Mouse (Mus musculus) Patski (cell line): ENCODE results near the gene Gm42906. TPM values are rescaled to one million over a fixed set of nuclear protein-coding genes. Genes with fewer than 3 reads are reported as not detected.

Experiments used
- ATAC-seq: fragments of 100-300 bp; one replicate; pipeline ENCODE4 v1.8.0; 2021
- CTCF ChIA-PET: fragments of 350-600 bp; sonication (Branson Sonifier 250); formaldehyde crosslinking; loops from one replicate; lab custom pipeline; 2022; ENCODE audit warnings: inconsistent platforms; lab: Charles Lee
- POLR2A ChIA-PET: fragments of 350-600 bp; sonication (Branson Sonifier 250); formaldehyde crosslinking; loops from one replicate; lab custom pipeline; 2022; ENCODE audit warnings: antibody characterized with exemption, inconsistent platforms; lab: Charles Lee
- DNase-seq: peaks from one replicate; pipeline ENCODE4 v3.0.0-alpha.2; 2011; ENCODE audit warnings: low read depth, low spot score
- H3K27me3 ChIP-seq: fragments of 371-371 bp; one replicate; pipeline ENCODE4 v1.5.1; 2021
- CTCF ChIP-seq: fragments of 100-300 bp; IDR thresholded peaks from one replicate; pipeline ENCODE4 v1.5.1; 2021
- in situ Hi-C: fragments of 300-500 bp; cut with MboI; formaldehyde crosslinking; loops from 3 replicates; pipeline ENCODE4 v1.11.1; 2018; ENCODE audit warnings: low pct_unique_long_range_greater_than_20kb, mixed read lengths
- polyA plus RNA-seq: library from polyadenylated mRNA; unstranded; gene quantifications from one replicate; pipeline ENCODE4 v1.2.3, GENCODE M21; 2021

Gm42906 gene
- polyA plus RNA-seq, 1 experiment from 2014 or later = not detected

- ATAC-seq (no peak), DNase-seq (no peak)
- POLR2A ChIA-PET = interaction anchor here (1.0 kb wide), 1 partner anchor 31 kb away, joined by 3 read pairs; no protein-coding TSS in a partner anchor
- in situ Hi-C loops = loop anchor here (10.0 kb wide), 1 partner anchor 179 kb away; no protein-coding TSS in a partner anchor
- H3K27me3 ChIP-seq = no peaks in the 10 kb centered on the region
- no peak for TF ChIP-seq CTCF
- CTCF ChIA-PET = interaction anchor here (0.7 to 5.6 kb wide), 2 partner anchors 43 to 145 kb away, joined by 3 to 21 read pairs; no protein-coding TSS in a partner anchor
Measured at GRCm38 (mm10) chr5:151185286-151185856, 242.6 kb downstream of the Gm42906 start.

GRCm38 (mm10) chr5:151183656-151184240, 244.2 kb downstream of the Gm42906 start:
- no peak for DNase-seq
- POLR2A ChIA-PET = interaction anchor here (1.1 kb wide), 1 partner anchor 10 kb away, joined by 3 read pairs; no protein-coding TSS in a partner anchor
- in situ Hi-C loops = loop anchor here (10.0 kb wide), 1 partner anchor 181 kb away; no protein-coding TSS in a partner anchor
- TF ChIP-seq CTCF = no peak
- CTCF ChIA-PET = no interaction called here
- H3K27me3 ChIP-seq = no peaks in the 10 kb centered on the region
- ATAC-seq = no peak

GRCm38 (mm10) chr5:151181288-151181687, 246.7 kb downstream of the Gm42906 start:
- TF ChIP-seq CTCF = no peak
- in situ Hi-C loops = loop anchor here (10.0 kb wide), 1 partner anchor 184 kb away; no protein-coding TSS in a partner anchor
- H3K27me3 ChIP-seq = no peaks in the 10 kb centered on the region
- ATAC-seq (no peak), DNase-seq (no peak)
- CTCF ChIA-PET = no interaction called here
- POLR2A ChIA-PET = no interaction called here

- H3K27me3 ChIP-seq = no peaks in the 10 kb centered on the region
- TF ChIP-seq CTCF = no peak
- ChIA-PET CTCF (no interaction called here), POLR2A (no interaction called here)
- in situ Hi-C loops = loop anchor here (10.0 kb wide), 1 partner anchor 185 kb away; no protein-coding TSS in a partner anchor
- ATAC-seq = no peak
- no peak for DNase-seq
Measured at GRCm38 (mm10) chr5:151180176-151180785, 247.7 kb downstream of the Gm42906 start.

GRCm38 (mm10) chr5:151177171-151177570, 250.8 kb downstream of the Gm42906 start:
- ChIA-PET POLR2A (interaction anchor here (0.6 to 1.1 kb wide), 3 partner anchors 12 to 174 kb away, joined by 3 read pairs; no protein-coding TSS in a partner anchor), CTCF (interaction anchor here (1.2 to 1.6 kb wide), 4 partner anchors 9 to 154 kb away, joined by 3 read pairs; no protein-coding TSS in a partner anchor)
- DNase-seq = no peak
- in situ Hi-C loops = no loop called here
- H3K27me3 ChIP-seq = no peaks in the 10 kb centered on the region
- TF ChIP-seq CTCF = no peak
- ATAC-seq = no peak

GRCm38 (mm10) chr5:151175897-151176313, 252.1 kb downstream of the Gm42906 start:
- DNase-seq (no peak), ATAC-seq (no peak)
- no peaks in the 10 kb centered on the region for H3K27me3 ChIP-seq
- in situ Hi-C loops = no loop called here
- ChIA-PET CTCF (interaction anchor here (1.4 to 1.6 kb wide), 2 partner anchors 13 to 155 kb away, joined by 3 to 4 read pairs; no protein-coding TSS in a partner anchor), POLR2A (no interaction called here)
- TF ChIP-seq CTCF = no peak

DNA sequence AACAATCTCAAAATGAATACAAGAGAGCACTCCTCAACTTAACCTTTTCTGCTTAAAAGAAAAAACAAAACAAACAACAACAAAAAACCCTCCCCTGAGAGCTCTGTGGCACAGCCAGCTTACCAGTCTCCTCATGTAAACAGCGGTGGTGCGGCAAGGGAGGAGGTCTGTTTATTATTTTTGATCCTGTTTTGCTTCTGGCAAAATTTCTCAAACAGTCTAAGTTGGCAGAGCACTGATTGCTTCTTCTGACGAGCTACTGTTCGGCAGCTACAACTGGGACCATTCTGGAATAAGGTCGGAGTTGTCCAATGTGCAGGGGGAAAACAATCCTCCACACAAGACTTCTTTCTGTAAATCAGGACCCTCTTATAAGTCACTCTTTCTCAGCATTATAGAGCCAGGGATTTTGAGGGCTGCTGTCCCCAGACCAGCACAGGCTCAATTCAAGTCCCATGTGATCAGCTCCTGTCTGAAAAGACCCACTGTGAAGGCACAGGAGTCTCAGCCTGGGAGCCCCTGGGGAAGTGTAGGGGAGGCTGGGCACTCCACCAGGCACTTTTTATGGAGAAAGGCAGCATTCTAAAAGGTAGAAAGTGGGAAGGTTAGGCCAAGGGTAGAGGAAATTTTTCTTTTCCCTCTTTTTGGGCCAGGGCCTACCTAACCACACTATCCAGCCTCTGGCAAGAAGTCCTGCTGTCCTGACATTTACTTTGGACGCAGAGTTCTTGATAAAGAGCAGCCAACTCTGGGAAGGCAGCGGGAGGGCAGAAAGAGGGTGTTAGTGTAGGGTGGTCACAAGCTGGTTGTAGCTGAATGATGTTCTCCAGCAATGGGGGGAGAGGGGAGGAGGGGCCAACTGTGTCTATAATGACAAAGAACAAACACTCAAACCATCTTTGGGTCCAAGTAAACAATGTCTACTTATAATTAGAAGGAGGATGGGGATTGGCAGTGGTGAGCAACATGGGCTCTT, 253.2 kb downstream of the Gm42906 start:
- in situ Hi-C loops = no loop called here
- TF ChIP-seq CTCF = no peak
- no peak for ATAC-seq
- no peak for DNase-seq
- POLR2A ChIA-PET = interaction anchor here (0.5 to 1.5 kb wide), 2 partner anchors 158 to 495 kb away, joined by 3 to 4 read pairs; no protein-coding TSS in a partner anchor
- CTCF ChIA-PET = interaction anchor here (1.1 to 1.8 kb wide), 3 partner anchors 8 to 12 kb away, joined by 3 to 12 read pairs (median 4); no protein-coding TSS in a partner anchor
- no peaks in the 10 kb centered on the region for H3K27me3 ChIP-seq

GRCm38 (mm10) chr5:151173774-151174173, 254.2 kb downstream of the Gm42906 start:
- ChIA-PET CTCF (interaction anchor here (0.6 to 1.9 kb wide), 4 partner anchors 9 to 53 kb away, joined by 3 to 12 read pairs (median 6); no protein-coding TSS in a partner anchor), POLR2A (interaction anchor here (0.5 to 0.7 kb wide), 2 partner anchors 9 to 494 kb away, joined by 3 read pairs; no protein-coding TSS in a partner anchor)
- H3K27me3 ChIP-seq = no peaks in the 10 kb centered on the region
- ATAC-seq (peak; percentile 79), DNase-seq (peak; percentile 84)
- in situ Hi-C loops = no loop called here
- TF ChIP-seq CTCF = no peak

DNA sequence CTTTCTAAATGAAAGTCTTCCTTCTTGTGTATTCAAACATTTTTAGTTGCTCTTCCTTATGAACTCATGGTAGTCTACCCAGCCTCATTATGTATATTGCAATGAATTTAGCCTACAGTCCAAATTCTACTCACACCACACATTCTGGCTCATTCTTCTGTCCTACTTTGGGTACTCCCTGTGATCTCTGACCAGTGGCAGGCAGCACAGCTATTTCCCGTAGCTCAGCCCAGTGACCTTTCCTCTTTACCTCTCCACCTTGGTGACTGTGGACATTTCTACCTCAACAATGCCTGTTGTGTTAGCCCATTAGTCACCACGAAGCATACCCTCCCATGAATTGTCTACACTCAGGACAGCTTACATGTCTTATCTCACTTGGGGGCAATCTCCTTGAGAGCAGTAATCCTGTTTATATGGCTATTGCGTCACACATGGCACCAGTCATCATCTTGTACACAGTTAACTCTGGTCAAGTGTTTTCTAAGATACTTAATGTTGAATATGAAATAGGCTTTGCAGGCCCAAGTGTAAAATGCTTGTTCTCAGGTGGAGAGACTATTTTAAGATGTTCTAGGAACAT, 257.7 kb downstream of the Gm42906 start:
- POLR2A ChIA-PET = no interaction called here
- no peaks in the 10 kb centered on the region for H3K27me3 ChIP-seq
- ATAC-seq (no peak), DNase-seq (no peak)
- in situ Hi-C loops = no loop called here
- CTCF ChIA-PET = interaction anchor here (0.9 kb wide), 1 partner anchor 14 kb away, joined by 3 read pairs; no protein-coding TSS in a partner anchor
- TF ChIP-seq CTCF = no peak
